Comparison of ENCODE assay signal across 7 mouse cellular contexts in the genomic region with DNA sequence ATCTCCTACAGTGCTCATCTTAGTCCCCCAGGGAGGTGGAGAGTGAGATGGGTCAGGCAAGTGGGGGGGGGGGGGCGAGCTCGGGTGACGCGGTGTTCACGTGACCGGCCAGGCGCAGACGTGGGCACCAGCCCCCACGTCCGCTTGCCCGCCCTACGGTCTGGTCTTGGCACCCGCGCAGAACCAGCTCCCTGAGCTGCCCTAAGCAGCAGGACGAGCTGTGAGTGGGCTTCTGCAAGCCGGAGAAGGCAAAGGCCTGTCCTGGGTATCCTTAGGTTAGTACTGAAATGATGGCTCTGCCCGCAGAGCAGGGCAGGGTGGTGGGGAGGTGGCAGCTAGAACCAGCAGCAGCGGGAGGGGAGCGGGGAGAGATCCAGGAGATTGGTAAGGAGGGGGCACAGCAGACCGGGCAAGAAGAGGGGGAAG. TPM values are rescaled to one million over a fixed set of nuclear protein-coding genes. Genes with fewer than 3 reads are reported as not detected.
DNase-seq lines count a peak whose midpoint lies in the region; ATAC-seq and TF ChIP-seq lines count a peak whose summit lies in the region.

No protein-coding gene starts in this region.

- H3K4me2 ChIP-seq in embryonic facial prominence, embryonic 11.5 days (ENCODE audit: low read depth, low read length), result peak overlapping the region; percentile 81
- H3K4me2 ChIP-seq in hindbrain, embryonic 15.5 days, result peak overlapping the region; percentile 55
- peak overlapping the region; percentile 47 for H3K4me2 ChIP-seq in limb, embryonic 15.5 days

- ATAC-seq in embryonic facial prominence, embryonic 11.5 days (replicated peaks; ENCODE audit: insufficient number of reproducible peaks, low FRiP score, low TSS enrichment, low read depth), result peak; percentile 39; the same call in 1 of the 2 replicates
- peak; percentile 92 for ATAC-seq in hindbrain, embryonic 15.5 days (ENCODE audit: low FRiP score, low read depth)
- 0 out of 2 replicates have a peak, but pooled peaks have one; percentile 35 for ATAC-seq in limb, embryonic 15.5 days (ENCODE audit: insufficient number of reproducible peaks, low FRiP score, low TSS enrichment, low read depth)
- ATAC-seq in granulocyte monocyte progenitor cell, adult 5-6 weeks (replicated peaks; ENCODE audit: poor library complexity, severe bottlenecking), result no peak; the same call in 1 of the 2 replicates

- H3K36me3 ChIP-seq in E14TG2a.4 (ENCODE audit: insufficient read depth, low read length), result no peaks in the 10 kb centered on the region
- no peaks in the 10 kb centered on the region for H3K36me3 ChIP-seq in embryonic facial prominence, embryonic 11.5 days (replicated peaks; ENCODE audit: control insufficient read depth, insufficient read depth, low read depth, low read length)
- no peaks in the 10 kb centered on the region for H3K36me3 ChIP-seq in hindbrain, embryonic 15.5 days
- no peaks in the 10 kb centered on the region for H3K36me3 ChIP-seq in limb, embryonic 15.5 days

- H3K9me3 ChIP-seq in E14TG2a.4 (ENCODE audit: low read length), result no peaks in the 10 kb centered on the region
- H3K9me3 ChIP-seq in embryonic facial prominence, embryonic 11.5 days (replicated peaks; ENCODE audit: control insufficient read depth, low read length), result no peaks in the 10 kb centered on the region
- no peaks in the 10 kb centered on the region for H3K9me3 ChIP-seq in hindbrain, embryonic 15.5 days
- no peaks in the 10 kb centered on the region for H3K9me3 ChIP-seq in limb, embryonic 15.5 days

- no peak for TF ChIP-seq CTCF in E14TG2a.4 (conservative IDR thresholded peaks at IDR 0.05; ENCODE audit: low read length)

- peak overlapping the region; percentile 64 for H3K4me3 ChIP-seq in E14TG2a.4 (replicated peaks; ENCODE audit: low read length)
- peak overlapping the region; percentile 41 for H3K4me3 ChIP-seq in embryonic facial prominence, embryonic 11.5 days (ENCODE audit: low read depth, low read length)
- H3K4me3 ChIP-seq in hindbrain, embryonic 15.5 days, result peak overlapping the region; percentile 57
- peak overlapping the region; percentile 44 for H3K4me3 ChIP-seq in limb, embryonic 15.5 days

- 11% methylated on average over 11 of the region's 20 CpGs for WGBS in embryonic facial prominence, embryonic 11.5 days
- 23% methylated on average over 20 of the region's 20 CpGs for WGBS in hindbrain, embryonic 15.5 days
- 29% methylated on average over 17 of the region's 20 CpGs for WGBS in limb, embryonic 15.5 days

- H3K27me3 ChIP-seq in E14TG2a.4 (ENCODE audit: insufficient read depth, low read length), result peaks cover 3% of the 10 kb centered on the region; the same call in 1 of the 2 replicates
- no peaks in the 10 kb centered on the region for H3K27me3 ChIP-seq in embryonic facial prominence, embryonic 11.5 days (ENCODE audit: control insufficient read depth, insufficient read depth, low read length)
- H3K27me3 ChIP-seq in hindbrain, embryonic 15.5 days, result no peaks in the 10 kb centered on the region
- peaks cover 8% of the 10 kb centered on the region; the same call in 1 of the 2 replicates for H3K27me3 ChIP-seq in limb, embryonic 15.5 days

- H3K9ac ChIP-seq in embryonic facial prominence, embryonic 11.5 days (replicated peaks; ENCODE audit: low read length), result peak overlapping the region; percentile 55
- peak overlapping the region; percentile 72 for H3K9ac ChIP-seq in hindbrain, embryonic 15.5 days
- H3K9ac ChIP-seq in limb, embryonic 15.5 days, result peak overlapping the region; percentile 23; the same call in 1 of the 2 replicates

- H3K4me1 ChIP-seq in E14TG2a.4 (replicated peaks; ENCODE audit: low read depth, low read length), result no peaks in the 10 kb centered on the region
- H3K4me1 ChIP-seq in embryonic facial prominence, embryonic 11.5 days (ENCODE audit: control insufficient read depth, insufficient read depth, low read length), result no peaks in the 10 kb centered on the region
- H3K4me1 ChIP-seq in hindbrain, embryonic 15.5 days (replicated peaks), result no peaks in the 10 kb centered on the region
- no peaks in the 10 kb centered on the region for H3K4me1 ChIP-seq in limb, embryonic 15.5 days

- DNase-seq in T-cell, adult 2 months (ENCODE audit: low spot score), result peak; percentile 0
- peak; percentile 1 for DNase-seq in embryonic facial prominence, embryonic 11.5 days (ENCODE audit: low spot score)
- DNase-seq in retina, adult 2 months (ENCODE audit: low read depth, low spot score), result peak; percentile 23

- H3K27ac ChIP-seq in embryonic facial prominence, embryonic 11.5 days (replicated peaks; ENCODE audit: low read depth, low read length), result no peak overlapping the region
- H3K27ac ChIP-seq in hindbrain, embryonic 15.5 days (replicated peaks), result peak overlapping the region; percentile 69
- H3K27ac ChIP-seq in limb, embryonic 15.5 days, result no peak overlapping the region

RNA-seq across cellular contexts. Expression of a gene that starts 41.5 kb away (rescaled TPM):
- 9.5 and 11.5 TPM in 2 replicates for polyA plus RNA-seq in embryonic facial prominence, embryonic 11.5 days (2014; fragmentation: Nextera tagmentation; extraction: Ambion mirVana)
- polyA plus RNA-seq in hindbrain, embryonic 15.5 days (2015; fragmentation: Nextera tagmentation; extraction: Ambion mirVana), result 21.8 and 23.2 TPM in 2 replicates
- polyA plus RNA-seq in limb, embryonic 15.5 days (2015; fragmentation: Nextera tagmentation; extraction: Ambion mirVana), result 12.9 and 15.0 TPM in 2 replicates
- 1.1 TPM in 2 replicates for total RNA-seq in granulocyte monocyte progenitor cell, adult 5-6 weeks (2014; fragmentation: Nextera tagmentation)
- 0.21 and 0.39 TPM in 2 replicates for total RNA-seq in granulocyte monocyte progenitor cell, adult 5-6 weeks (2017)
